Mouse (Mus musculus) limb, embryonic 13.5 days (tissue): Measurements from ENCODE around the gene Ccdc188. TPM values are rescaled to one million over a fixed set of nuclear protein-coding genes. Genes with fewer than 3 reads are reported as not detected.
A peak's percentile ranks its signal among the peaks of the same experiment; 100 is the strongest.

ENCODE experiments used
- ATAC-seq: fragments of 200-750 bp; cut with Nextera tagmentation; 2 replicates; pipeline ENCODE4 v1.8.0; 2017; ENCODE audit warnings: low read depth, moderate number of reproducible peaks, moderate TSS enrichment; ENCODE audit not compliant: low FRiP score
- H3K27ac ChIP-seq: fragments of 300-500 bp; sonication (generic); 2 replicates; pipeline ENCODE4 v1.5.1; 2015; ENCODE audit warnings: inconsistent platforms, mild to moderate bottlenecking, moderate library complexity
- H3K27me3 ChIP-seq: fragments of 300-500 bp; sonication (generic); 2 replicates; pipeline ENCODE4 v1.6.1; 2015; ENCODE audit warnings: mild to moderate bottlenecking, inconsistent platforms
- H3K36me3 ChIP-seq: fragments of 300-500 bp; sonication (generic); 2 replicates; pipeline ENCODE4 v1.6.1; 2015; ENCODE audit warnings: inconsistent platforms, mild to moderate bottlenecking, moderate library complexity
- H3K4me1 ChIP-seq: fragments of 300-500 bp; sonication (generic); 2 replicates; pipeline ENCODE4 v1.6.1; 2015; ENCODE audit warnings: inconsistent platforms
- H3K4me2 ChIP-seq: fragments of 300-500 bp; sonication (generic); replicated peaks from 2 replicates; pipeline ENCODE4 v1.6.1; 2015; ENCODE audit warnings: inconsistent platforms, mild to moderate bottlenecking, moderate library complexity
- H3K4me3 ChIP-seq: fragments of 300-500 bp; sonication (generic); 2 replicates; pipeline ENCODE4 v1.5.1; 2015; ENCODE audit warnings: moderate library complexity, mild to moderate bottlenecking, inconsistent platforms
- H3K9ac ChIP-seq: fragments of 300-500 bp; sonication (generic); 2 replicates; pipeline ENCODE4 v1.6.1; 2015; ENCODE audit warnings: mild to moderate bottlenecking, inconsistent platforms
- H3K9me3 ChIP-seq: fragments of 300-500 bp; sonication (generic); 2 replicates; pipeline ENCODE4 v1.6.1; 2016; ENCODE audit warnings: inconsistent platforms
- WGBS: fragments of 180-500 bp; shearing (Covaris S2); methylation state at CpG from one replicate; pipeline ENCODE4 v1.1.7; 2015; 5-methylcytosine and 5-hydroxymethylcytosine counted together
- polyA plus RNA-seq: library from polyadenylated mRNA; unstranded; fragments of >200 nt; fragmentation: Nextera tagmentation; extraction: Ambion mirVana; gene quantifications from 2 replicates; pipeline ENCODE4 v1.2.1, GENCODE M21; 2015

Gene Ccdc188
- polyA plus RNA-seq, result not detected in 2 replicates

- no peak within 1 kb of the TSS for H3K4me2 ChIP-seq
- no peak within 1 kb of the TSS for H3K4me3 ChIP-seq
- H3K27me3 ChIP-seq, result no peaks in the 10 kb centered on the region
- peaks cover 40% of the 10 kb centered on the region for H3K4me1 ChIP-seq
- peaks cover 15% of the 10 kb centered on the region for H3K36me3 ChIP-seq
- no peak within 1 kb of the TSS; the same call in 1 of the 2 replicates for H3K27ac ChIP-seq
- no peak for ATAC-seq
- 87% methylated on average over 4 of the region's 4 CpGs for WGBS
- no peaks in the 10 kb centered on the region for H3K9me3 ChIP-seq
- H3K9ac ChIP-seq, result peak within 1 kb of the TSS; percentile 13; the same call in 1 of the 2 replicates
These were observed at the start of gene Ccdc188 for GRCm38 (mm10) chr16:18217579-18217978. Gene Ccdc188 (plus strand): TSS chr16:18217879.

GRCm38 (mm10) chr16:18169156-18169555 lies 48.5 kb upstream of the Ccdc188 start:
- Histone ChIP-seq H3K4me3 (no peak overlapping the region), H3K4me1 (peaks cover 15% of the 10 kb centered on the region), H3K9me3 (no peaks in the 10 kb centered on the region), H3K27ac (no peak overlapping the region), H3K9ac (no peak overlapping the region), H3K4me2 (no peak overlapping the region), H3K27me3 (peaks cover 23% of the 10 kb centered on the region), H3K36me3 (no peaks in the 10 kb centered on the region)
- 71% methylated on average over 5 of the region's 5 CpGs for WGBS
- ATAC-seq, result no peak

GRCm38 (mm10) chr16:18169776-18170175 lies 47.9 kb upstream of the Ccdc188 start:
- Histone ChIP-seq H3K27me3 (peaks cover 23% of the 10 kb centered on the region), H3K4me2 (no peak overlapping the region), H3K4me1 (peaks cover 15% of the 10 kb centered on the region), H3K4me3 (no peak overlapping the region), H3K36me3 (no peaks in the 10 kb centered on the region), H3K9ac (no peak overlapping the region), H3K27ac (no peak overlapping the region), H3K9me3 (no peaks in the 10 kb centered on the region)
- 93% methylated on average over 3 of the region's 3 CpGs for WGBS
- no peak for ATAC-seq

GRCm38 (mm10) chr16:18172266-18172855 lies 45.3 kb upstream of the Ccdc188 start:
- peaks cover 30% of the 10 kb centered on the region for H3K27me3 ChIP-seq
- no peak overlapping the region for H3K27ac ChIP-seq
- no peak overlapping the region for H3K9ac ChIP-seq
- H3K9me3 ChIP-seq, result no peaks in the 10 kb centered on the region
- 8% methylated on average over 7 of the region's 7 CpGs for WGBS
- H3K4me3 ChIP-seq, result no peak overlapping the region
- no peak overlapping the region for H3K4me2 ChIP-seq
- no peaks in the 10 kb centered on the region for H3K36me3 ChIP-seq
- no peak for ATAC-seq
- peaks cover 22% of the 10 kb centered on the region for H3K4me1 ChIP-seq

- 0 out of 2 replicates have a peak overlapping the region, but pooled peaks have one; percentile 13 for H3K9ac ChIP-seq
- ATAC-seq, result no peak
- WGBS, result 81% methylated on average over 9 of the region's 9 CpGs
These were observed 44.4 kb upstream of the Ccdc188 start for GRCm38 (mm10) chr16:18173231-18173630.

GRCm38 (mm10) chr16:18173788-18174187 lies 43.9 kb upstream of the Ccdc188 start:
- H3K4me3 ChIP-seq, result no peak overlapping the region
- H3K9ac ChIP-seq, result no peak overlapping the region; the same call in 1 of the 2 replicates
- WGBS, result 74% methylated on average over 11 of the region's 11 CpGs
- no peak overlapping the region for H3K27ac ChIP-seq
- peaks cover 24% of the 10 kb centered on the region for H3K4me1 ChIP-seq
- no peak overlapping the region for H3K4me2 ChIP-seq
- no peaks in the 10 kb centered on the region for H3K9me3 ChIP-seq
- ATAC-seq, result no peak
- H3K27me3 ChIP-seq, result peaks cover 37% of the 10 kb centered on the region
- no peaks in the 10 kb centered on the region for H3K36me3 ChIP-seq

More at GRCm38 (mm10) chr16:18173231-18173630, 44.4 kb upstream of the Ccdc188 start:
- H3K36me3 ChIP-seq, result no peaks in the 10 kb centered on the region
- no peak overlapping the region for H3K4me3 ChIP-seq
- H3K4me1 ChIP-seq, result peaks cover 22% of the 10 kb centered on the region
- no peaks in the 10 kb centered on the region for H3K9me3 ChIP-seq
- H3K27me3 ChIP-seq, result peaks cover 33% of the 10 kb centered on the region
- no peak overlapping the region for H3K4me2 ChIP-seq
- H3K27ac ChIP-seq, result no peak overlapping the region

- no peak overlapping the region for H3K4me3 ChIP-seq
- no peak overlapping the region for H3K9ac ChIP-seq
- ATAC-seq, result 0 out of 2 replicates have a peak, but pooled peaks have one; percentile 42
- peaks cover 41% of the 10 kb centered on the region for H3K27me3 ChIP-seq
- H3K4me1 ChIP-seq, result peaks cover 41% of the 10 kb centered on the region
- no peak overlapping the region; the same call in 1 of the 2 replicates for H3K4me2 ChIP-seq
- H3K27ac ChIP-seq, result peak overlapping the region; percentile 58
- WGBS, result 27% methylated on average over 6 of the region's 6 CpGs
- H3K9me3 ChIP-seq, result no peaks in the 10 kb centered on the region
- H3K36me3 ChIP-seq, result no peaks in the 10 kb centered on the region
These were observed 41.7 kb upstream of the Ccdc188 start for GRCm38 (mm10) chr16:18175817-18176541.

GRCm38 (mm10) chr16:18176758-18177157 lies 40.9 kb upstream of the Ccdc188 start:
- Histone ChIP-seq H3K9me3 (no peaks in the 10 kb centered on the region), H3K4me2 (no peak overlapping the region), H3K27me3 (peaks cover 41% of the 10 kb centered on the region), H3K4me1 (peaks cover 49% of the 10 kb centered on the region), H3K36me3 (no peaks in the 10 kb centered on the region), H3K4me3 (no peak overlapping the region), H3K27ac (no peak overlapping the region), H3K9ac (no peak overlapping the region)
- 75% methylated on average over 4 of the region's 4 CpGs for WGBS
- ATAC-seq, result no peak

GRCm38 (mm10) chr16:18179591-18179990 lies 38.1 kb upstream of the Ccdc188 start:
- peaks cover 57% of the 10 kb centered on the region for H3K27me3 ChIP-seq
- no peak for ATAC-seq
- WGBS, result 26% methylated on average over 2 of the region's 2 CpGs
- H3K4me2 ChIP-seq, result no peak overlapping the region
- H3K9ac ChIP-seq, result no peak overlapping the region
- no peak overlapping the region for H3K4me3 ChIP-seq
- no peaks in the 10 kb centered on the region for H3K9me3 ChIP-seq
- peaks cover 54% of the 10 kb centered on the region for H3K4me1 ChIP-seq
- no peaks in the 10 kb centered on the region for H3K36me3 ChIP-seq
- no peak overlapping the region for H3K27ac ChIP-seq

GRCm38 (mm10) chr16:18181398-18181797 lies 36.3 kb upstream of the Ccdc188 start:
- no peak for ATAC-seq
- 12% methylated on average over 10 of the region's 10 CpGs for WGBS
- Histone ChIP-seq H3K9ac (no peak overlapping the region), H3K9me3 (no peaks in the 10 kb centered on the region), H3K4me2 (no peak overlapping the region), H3K27ac (no peak overlapping the region), H3K4me1 (peaks cover 53% of the 10 kb centered on the region), H3K4me3 (no peak overlapping the region), H3K36me3 (no peaks in the 10 kb centered on the region), H3K27me3 (peaks cover 56% of the 10 kb centered on the region)

- Histone ChIP-seq H3K9me3 (no peaks in the 10 kb centered on the region), H3K4me1 (peaks cover 60% of the 10 kb centered on the region), H3K36me3 (no peaks in the 10 kb centered on the region), H3K9ac (no peak overlapping the region), H3K27me3 (peaks cover 59% of the 10 kb centered on the region), H3K4me2 (no peak overlapping the region), H3K27ac (no peak overlapping the region), H3K4me3 (no peak overlapping the region)
- WGBS, result 88% methylated on average over 8 of the region's 8 CpGs
- no peak for ATAC-seq
These were observed 34.9 kb upstream of the Ccdc188 start for GRCm38 (mm10) chr16:18182766-18183165.

GRCm38 (mm10) chr16:18185715-18186449 lies 31.8 kb upstream of the Ccdc188 start:
- H3K9ac ChIP-seq, result no peak overlapping the region
- H3K4me3 ChIP-seq, result no peak overlapping the region
- peaks cover 63% of the 10 kb centered on the region for H3K27me3 ChIP-seq
- no peaks in the 10 kb centered on the region for H3K36me3 ChIP-seq
- peak overlapping the region; percentile 27 for H3K4me2 ChIP-seq
- H3K27ac ChIP-seq, result peak overlapping the region; percentile 58; the same call in 1 of the 2 replicates
- WGBS, result 10% methylated on average over 8 of the region's 8 CpGs
- 0 out of 2 replicates have a peak, but pooled peaks cover 3% of the 10 kb centered on the region for H3K9me3 ChIP-seq
- peak; percentile 86 for ATAC-seq
- H3K4me1 ChIP-seq, result peaks cover 42% of the 10 kb centered on the region
